Mouse (Mus musculus) bone marrow, adult 2 months (tissue): ENCODE data around the gene Ppp1r15b. TPM values are rescaled to one million over a fixed set of nuclear protein-coding genes. Genes with fewer than 3 reads are reported as not detected.
A peak's percentile ranks its signal among the peaks of the same experiment; 100 is the strongest.

Experiments used
- H3K27ac ChIP-seq: fragments of 200-500 bp; 2 replicates; pipeline ENCODE4 v1.5.1; 2012; ENCODE audit warnings: low read depth, mild to moderate bottlenecking, control low read depth, inconsistent platforms, low read length; ENCODE audit not compliant: control insufficient read depth, poor library complexity, insufficient read depth
- H3K4me1 ChIP-seq: fragments of 200-500 bp; 2 replicates; pipeline ENCODE4 v1.6.1; 2011; ENCODE audit warnings: low read length; ENCODE audit not compliant: control insufficient read depth, insufficient read depth
- H3K4me3 ChIP-seq: fragments of 200-500 bp; replicated peaks from 2 replicates; pipeline ENCODE3; 2011; ENCODE audit warnings: mild to moderate bottlenecking, low read depth, low read length, control low read depth; ENCODE audit not compliant: control insufficient read depth
- CTCF ChIP-seq: fragments of 200-500 bp; IDR thresholded peaks from 2 replicates; pipeline ENCODE4 v1.5.1; 2011; ENCODE audit warnings: low read length, control low read depth; ENCODE audit not compliant: control insufficient read depth, insufficient read depth
- POLR2A ChIP-seq: fragments of 200-500 bp; IDR thresholded peaks from 2 replicates; pipeline ENCODE4 v1.6.1; 2011; ENCODE audit warnings: low read depth, mild to moderate bottlenecking, control low read depth, low read length, borderline replicate concordance; ENCODE audit not compliant: control insufficient read depth
- WGBS: fragments of 180-500 bp; shearing (Covaris S2); methylation state at CpG from one replicate; pipeline ENCODE4 v1.1.7; 2018; 5-methylcytosine and 5-hydroxymethylcytosine counted together
- polyA plus RNA-seq: library from polyadenylated mRNA; stranded (reverse); fragments of >200 nt; gene quantifications from 2 replicates; pipeline ENCODE4 v1.2.4, GENCODE M21; 2011; ENCODE audit warnings: low replicate concordance; ENCODE audit not compliant: missing spikeins, insufficient read depth, insufficient read length

Gene Ppp1r15b
- polyA plus RNA-seq, 1 experiment, result 51.2 TPM

DNA sequence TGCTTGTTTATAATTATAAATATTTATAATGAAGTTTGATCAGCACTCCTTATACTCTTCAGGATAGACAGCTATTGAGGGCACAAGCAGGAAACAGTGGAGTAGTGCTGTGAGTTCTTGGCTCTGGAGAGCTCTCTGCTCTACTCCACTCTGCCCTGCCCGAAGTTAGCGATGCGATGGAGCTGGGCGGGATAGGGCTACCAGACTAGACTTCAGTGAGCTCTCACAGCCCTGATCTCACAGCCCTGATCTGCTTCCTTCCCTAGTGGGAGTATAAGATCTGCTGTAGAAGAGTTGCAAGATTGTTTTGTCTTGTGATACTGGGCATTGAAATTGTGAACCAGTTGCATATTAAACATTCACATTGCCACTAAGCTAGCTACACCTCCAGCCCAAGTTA lies 3.9 kb downstream of the Ppp1r15b start:
- 0% methylated on average over 4 of the region's 4 CpGs for WGBS
- H3K27ac ChIP-seq, result no peak overlapping the region
- no peak for TF ChIP-seq CTCF

DNA sequence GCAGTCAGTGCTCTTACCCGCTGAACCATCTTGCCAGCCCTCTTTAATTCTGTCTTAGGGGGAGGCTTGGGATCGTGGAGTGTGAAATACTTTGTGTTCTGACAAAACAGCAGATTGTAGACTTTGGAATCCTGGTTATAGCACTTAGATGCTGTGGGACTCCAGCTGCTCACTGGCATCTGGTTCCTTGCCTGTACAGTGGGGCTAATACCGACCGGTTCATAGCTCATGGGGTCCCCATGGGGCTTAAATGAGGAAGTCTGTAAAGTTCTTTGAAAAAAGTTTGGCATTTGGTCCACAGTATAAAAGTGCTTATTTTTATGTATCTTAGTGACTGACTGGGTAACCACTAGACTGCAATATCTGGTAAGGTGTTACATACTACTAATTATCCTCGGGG lies 4.9 kb downstream of the Ppp1r15b start:
- 19% methylated on average over 5 of the region's 5 CpGs for WGBS
- no peak overlapping the region for H3K27ac ChIP-seq
- H3K4me1 ChIP-seq, result no peaks in the 10 kb centered on the region
- no peak for TF ChIP-seq POLR2A
- no peak for TF ChIP-seq CTCF
- peak overlapping the region; percentile 34 for H3K4me3 ChIP-seq

More for the DNA sequence above, 3.9 kb downstream of the Ppp1r15b start:
- Histone ChIP-seq H3K4me1 (no peaks in the 10 kb centered on the region), H3K4me3 (peak overlapping the region; percentile 76)

DNA sequence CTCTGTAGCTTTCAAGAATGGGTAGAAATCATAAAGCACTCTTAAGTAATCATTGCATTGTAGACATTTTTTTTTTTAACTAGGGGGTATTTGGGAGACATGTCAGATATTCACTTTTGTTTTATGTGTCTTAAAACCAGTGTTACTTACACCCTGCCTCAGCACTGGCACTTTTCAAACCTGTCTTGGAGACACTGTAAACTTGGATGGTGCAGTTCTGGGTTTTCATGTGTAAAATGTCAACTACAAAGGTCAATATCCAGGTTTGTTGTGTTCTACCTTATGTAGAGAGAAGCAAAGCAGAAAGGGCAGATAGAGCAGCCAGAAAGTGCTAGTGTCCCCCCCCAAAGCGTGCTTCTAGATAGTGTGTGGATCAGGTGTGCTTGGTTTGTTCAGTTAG lies 7.5 kb downstream of the Ppp1r15b start:
- Histone ChIP-seq H3K4me3 (no peak overlapping the region), H3K4me1 (no peaks in the 10 kb centered on the region; the same call in 1 of the 2 replicates), H3K27ac (no peak overlapping the region)
- TF ChIP-seq POLR2A, result no peak
- no peak for TF ChIP-seq CTCF
- 96% methylated on average over 1 of the region's 1 CpGs for WGBS

DNA sequence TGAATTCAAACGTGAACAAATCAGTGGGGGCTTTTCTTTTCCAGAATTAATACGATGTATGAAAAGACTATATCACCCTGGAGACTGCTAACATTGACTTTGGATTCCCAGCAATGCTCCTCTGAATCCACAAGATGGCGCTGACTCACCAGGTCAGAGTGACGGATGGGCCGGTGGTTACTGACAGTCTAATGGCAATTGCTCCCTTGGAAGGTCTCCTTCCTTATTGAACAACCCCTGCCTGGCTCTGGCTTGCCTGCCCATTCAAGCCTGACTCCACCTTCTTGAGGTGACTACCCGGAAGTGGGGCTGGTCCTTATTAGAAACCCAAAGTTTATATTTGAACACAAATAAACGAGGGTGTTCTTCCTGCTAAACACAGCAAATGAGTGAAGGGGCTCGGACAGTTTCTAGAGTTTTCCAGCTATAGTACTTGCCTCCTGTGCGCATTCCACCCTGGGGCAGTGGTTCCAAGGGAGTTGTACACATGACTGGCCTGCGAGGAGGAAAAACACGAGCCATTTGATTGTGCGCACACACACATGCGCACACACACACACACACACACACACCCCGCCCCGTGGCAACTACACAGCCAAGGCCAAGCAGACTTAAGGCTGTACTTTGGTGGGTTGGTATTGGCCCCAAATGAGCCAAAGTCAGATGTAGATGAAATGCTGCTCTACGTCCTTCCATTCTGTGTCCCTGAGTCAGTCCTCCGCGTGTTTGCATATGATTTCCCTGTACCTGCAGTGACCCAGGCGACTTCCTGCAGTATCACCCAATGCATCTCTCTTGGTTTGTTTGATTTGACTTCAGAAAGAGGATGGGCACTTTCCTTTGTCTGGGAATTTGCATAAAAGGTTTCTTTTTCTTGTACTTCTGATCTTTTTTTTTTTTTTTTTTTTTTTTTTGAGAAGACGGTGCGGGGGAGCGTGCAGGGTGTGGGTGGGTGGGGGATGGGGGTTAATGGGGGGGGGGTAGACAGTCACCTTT lies 15.4 kb downstream of the Ppp1r15b start:
- H3K27ac ChIP-seq, result no peak overlapping the region
- no peaks in the 10 kb centered on the region; the same call in 1 of the 2 replicates for H3K4me1 ChIP-seq
- TF ChIP-seq POLR2A, result no peak
- peak; percentile 95 for TF ChIP-seq CTCF
- WGBS, result 55% methylated on average over 22 of the region's 22 CpGs
- no peak overlapping the region for H3K4me3 ChIP-seq

DNA sequence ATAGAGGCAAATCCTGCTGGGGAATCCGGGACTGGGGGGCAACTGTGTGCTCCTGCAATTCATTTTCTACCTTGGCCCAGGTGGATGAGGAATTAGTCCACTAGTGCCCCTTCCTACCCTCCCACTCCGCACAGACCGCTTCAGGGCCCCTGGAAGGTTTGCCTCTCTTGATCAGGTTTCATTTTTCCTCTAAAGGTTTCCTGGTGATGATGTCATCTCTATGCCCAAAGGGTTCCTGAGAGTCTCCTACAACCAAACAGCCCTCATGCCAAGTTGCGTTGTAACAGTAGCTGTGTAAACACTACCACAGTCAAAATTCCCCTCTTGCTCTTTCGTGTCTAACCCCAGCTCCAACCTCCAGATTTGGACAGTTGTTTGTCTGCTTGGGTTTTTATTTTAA lies 16.4 kb downstream of the Ppp1r15b start:
- Histone ChIP-seq H3K27ac (no peak overlapping the region), H3K4me3 (no peak overlapping the region), H3K4me1 (no peaks in the 10 kb centered on the region)
- no peak for TF ChIP-seq CTCF
- TF ChIP-seq POLR2A, result no peak
- 84% methylated on average over 5 of the region's 5 CpGs for WGBS

DNA sequence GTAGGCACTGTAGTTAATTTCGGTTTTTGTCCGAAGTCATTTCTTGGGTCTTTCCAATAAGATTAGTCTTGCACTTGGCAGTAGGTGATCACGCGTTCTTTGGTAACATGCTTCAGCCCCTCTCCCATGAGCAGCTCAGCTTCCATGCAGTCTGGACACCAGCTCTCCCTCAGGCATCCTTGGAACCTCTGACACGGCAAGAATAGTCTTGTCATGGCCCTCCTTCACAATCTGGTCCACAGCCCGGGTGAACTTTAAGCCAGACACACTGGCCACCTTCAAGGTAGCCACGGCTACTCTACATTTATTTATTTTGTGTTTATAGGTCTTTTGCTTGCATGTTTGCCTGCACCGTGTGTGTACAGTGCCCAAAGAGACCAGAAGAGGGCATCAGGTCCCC lies 17.2 kb downstream of the Ppp1r15b start:
- no peaks in the 10 kb centered on the region for H3K4me1 ChIP-seq
- no peak overlapping the region for H3K4me3 ChIP-seq
- WGBS, result 86% methylated on average over 8 of the region's 8 CpGs
- no peak for TF ChIP-seq POLR2A
- TF ChIP-seq CTCF, result no peak
- no peak overlapping the region for H3K27ac ChIP-seq

DNA sequence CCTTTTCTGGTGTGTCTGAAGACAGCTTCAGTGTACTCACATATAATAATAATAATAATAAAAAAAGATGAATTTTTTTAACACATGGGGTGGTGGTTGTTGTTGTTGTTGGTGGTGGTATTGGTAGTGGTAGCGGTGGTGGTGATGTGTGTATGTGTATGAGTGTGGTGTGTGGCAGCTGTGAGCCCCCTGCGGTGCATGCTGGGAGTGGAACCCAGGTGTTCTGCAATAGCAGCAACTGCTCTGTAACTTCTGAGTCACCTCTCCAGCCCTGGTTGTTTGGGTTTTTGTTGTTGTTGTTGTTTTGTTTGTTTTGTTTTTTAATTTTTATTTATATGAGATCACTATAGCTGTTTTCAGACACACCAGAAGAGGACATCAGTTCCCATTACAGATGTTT lies 19.6 kb downstream of the Ppp1r15b start:
- Histone ChIP-seq H3K4me3 (no peak overlapping the region), H3K27ac (no peak overlapping the region), H3K4me1 (no peaks in the 10 kb centered on the region; the same call in 1 of the 2 replicates)
- TF ChIP-seq POLR2A (no peak), CTCF (no peak)
- whole genome bisulfite sequencing, result 94% methylated on average over 2 of the region's 2 CpGs

DNA sequence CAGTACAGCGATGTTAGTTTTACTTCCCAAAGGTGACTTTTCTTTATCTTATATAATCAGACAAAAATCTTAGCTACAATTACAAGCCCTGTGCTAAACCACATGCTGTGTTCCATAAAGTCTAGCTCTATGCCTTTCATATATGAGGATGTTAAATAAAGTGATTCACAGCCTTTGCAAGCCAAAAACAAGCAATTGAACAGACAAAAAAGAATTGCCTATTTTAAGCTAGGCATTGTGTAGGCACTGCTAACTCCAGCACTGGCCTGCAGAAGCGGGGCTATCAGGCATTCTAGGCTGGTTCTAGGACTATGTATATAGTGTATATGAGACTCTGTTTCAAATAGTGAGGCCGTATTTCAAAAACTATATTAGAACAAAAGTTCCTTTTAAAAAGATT lies 21.3 kb downstream of the Ppp1r15b start:
- no peak overlapping the region for H3K4me3 ChIP-seq
- no peaks in the 10 kb centered on the region; the same call in 1 of the 2 replicates for H3K4me1 ChIP-seq
- H3K27ac ChIP-seq, result no peak overlapping the region
- no peak for TF ChIP-seq POLR2A
- no peak for TF ChIP-seq CTCF
- WGBS, result 88% methylated on average over 3 of the region's 3 CpGs
